Mouse (Mus musculus) cerebellum, adult 8-10 months (tissue): ENCODE results near the gene Tnrc18.

Experiments
- DNase-seq: peaks from one replicate; pipeline ENCODE4 v3.0.0; 2022

The Tnrc18 gene

GRCm38 (mm10) chr5:142822286-142823095, 5.0 kb upstream of the Tnrc18 start:
- DNase-seq, result peak; percentile 61

DNA sequence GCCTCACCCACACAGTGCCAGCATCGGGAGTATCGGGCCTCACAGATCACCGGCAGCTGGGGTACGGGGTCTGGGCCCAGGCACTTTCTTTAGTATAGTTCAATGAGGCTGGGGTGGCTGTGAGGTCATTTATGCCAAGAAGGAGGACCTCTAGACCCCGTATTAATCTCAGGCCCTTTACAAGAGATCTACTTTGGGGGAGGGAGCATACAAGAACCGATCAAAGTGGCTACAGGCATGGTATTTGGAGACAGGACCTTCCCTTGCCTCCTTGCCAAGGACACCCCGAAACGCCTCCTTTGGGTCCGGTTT, 4.5 kb upstream of the Tnrc18 start:
- DNase-seq, result no peak

DNA sequence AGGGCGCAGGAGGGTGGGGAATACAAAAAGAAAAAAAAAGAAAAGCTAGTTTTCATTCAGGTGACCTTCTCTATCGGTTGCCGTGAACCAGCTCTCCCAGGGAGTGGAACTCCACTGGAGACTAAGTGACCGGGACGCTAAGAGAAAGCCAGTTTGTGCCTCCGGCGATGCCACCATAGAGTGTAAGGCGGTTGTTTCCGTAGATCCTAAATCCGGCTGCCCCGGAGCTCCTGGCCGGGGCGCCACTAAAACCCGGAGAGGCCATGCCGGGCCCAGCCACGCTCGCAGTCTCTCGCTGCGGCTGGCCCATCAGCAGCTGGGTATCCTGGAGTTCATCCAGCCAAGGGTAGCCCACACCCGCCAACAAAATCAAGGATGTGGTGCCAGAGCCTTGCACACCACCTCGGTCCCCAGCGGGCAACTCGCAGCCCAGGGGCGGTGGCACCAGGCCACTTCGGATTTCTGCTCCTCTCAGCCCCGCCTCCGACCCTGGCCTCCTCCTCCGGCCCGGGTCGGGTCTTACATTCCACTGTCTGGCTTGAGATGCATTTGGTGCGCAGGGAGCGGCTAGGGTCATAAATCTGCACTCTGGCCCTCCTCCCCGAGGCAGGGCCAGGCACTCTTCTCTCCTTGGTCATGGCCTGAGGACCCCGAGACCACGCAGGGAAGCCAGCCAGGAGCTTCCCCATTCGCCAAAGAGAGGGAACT, 4.0 kb upstream of the Tnrc18 start:
- DNase-seq, result peak; percentile 90

DNA sequence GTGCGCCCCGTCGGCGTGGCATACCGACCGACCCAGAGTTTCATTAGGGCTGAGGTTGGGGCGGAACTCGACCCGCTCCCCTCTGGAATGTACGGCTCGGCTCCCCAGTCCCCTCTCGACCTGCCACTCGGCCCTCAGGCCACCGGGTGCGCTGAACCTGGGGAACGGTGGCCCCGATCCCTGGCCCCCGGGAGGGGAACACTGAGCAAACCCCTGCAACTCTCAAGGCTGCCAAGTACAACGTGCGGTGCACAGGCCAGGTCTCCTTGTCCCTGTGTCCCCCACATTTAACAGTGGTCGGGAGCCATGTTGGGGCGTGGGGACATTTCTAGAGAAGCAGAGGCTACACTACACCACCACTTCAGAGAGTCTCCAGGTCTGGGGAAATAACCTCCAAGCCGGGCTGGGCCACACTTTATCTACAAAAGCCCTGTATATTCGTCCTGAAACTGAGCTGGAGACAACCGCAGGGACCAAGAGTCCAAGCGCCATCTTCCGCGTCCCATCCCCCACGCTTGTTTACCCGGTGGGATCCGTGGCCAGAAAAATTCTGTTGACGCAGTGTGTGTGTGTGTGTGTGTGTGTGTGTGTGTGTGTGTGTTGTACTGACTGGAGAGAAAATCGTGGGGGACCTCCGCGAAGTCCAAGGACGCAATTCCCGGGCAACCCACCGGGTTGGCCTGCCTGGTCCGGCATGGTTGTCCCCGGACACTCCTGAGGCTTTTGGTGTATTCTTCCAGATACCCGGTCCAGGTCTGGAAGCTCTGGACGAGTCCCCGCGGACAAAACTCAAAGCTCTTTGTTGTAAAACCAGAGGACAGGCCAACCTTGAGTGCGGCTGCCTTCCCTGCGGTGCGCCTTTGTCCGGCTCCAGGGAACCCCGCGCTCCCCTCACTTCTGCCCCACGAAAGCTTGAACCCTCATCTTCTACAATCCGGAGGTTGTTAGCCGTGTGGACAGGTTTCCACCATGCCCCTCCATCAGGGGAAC, 3.1 kb upstream of the Tnrc18 start:
- peak; percentile 78 for DNase-seq

- DNase-seq, result peak; percentile 74
These were observed 2.2 kb upstream of the Tnrc18 start for GRCm38 (mm10) chr5:142819385-142820275.

GRCm38 (mm10) chr5:142818435-142819360, 1.2 kb upstream of the Tnrc18 start:
- peak; percentile 69 for DNase-seq

DNA sequence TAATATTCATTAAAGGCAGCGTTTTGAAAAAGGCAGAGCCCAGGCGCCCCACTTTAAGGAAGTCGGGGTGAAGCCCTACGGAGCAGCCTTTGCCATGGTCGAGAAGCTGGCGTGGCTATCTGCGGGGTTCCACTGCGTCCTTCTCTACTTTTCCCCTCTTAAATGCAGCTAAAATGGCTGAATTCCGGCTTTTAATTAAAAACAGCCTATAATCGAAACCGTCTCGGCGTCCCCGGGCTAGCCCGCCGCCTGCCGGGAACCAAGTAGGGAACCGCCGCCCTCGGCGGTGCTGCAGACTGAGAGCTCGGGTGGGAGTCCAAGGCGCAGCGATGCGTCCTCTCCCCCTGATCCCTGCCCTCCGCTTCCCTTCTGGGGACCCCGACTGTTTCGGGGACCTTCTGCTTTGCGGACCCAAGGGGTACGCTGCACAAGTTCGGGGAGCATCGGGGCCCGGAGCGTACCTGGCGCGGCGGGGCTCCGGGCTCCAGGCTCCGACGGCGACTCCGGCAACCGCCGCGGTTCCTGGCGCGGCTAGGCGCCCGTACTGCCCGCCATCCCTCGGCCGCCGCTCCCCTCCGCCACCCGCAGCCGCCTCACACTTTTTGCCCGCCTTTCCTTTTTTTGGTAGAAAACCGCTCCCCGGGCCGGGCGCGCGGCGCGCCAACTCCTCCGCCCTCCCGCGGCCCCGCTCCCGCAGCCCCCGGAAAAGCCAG, 495 bp downstream of the Tnrc18 start:
- DNase-seq, result peak; percentile 85

- DNase-seq, result peak; percentile 47
These were observed 1.2 kb downstream of the Tnrc18 start for GRCm38 (mm10) chr5:142816031-142816810.

- DNase-seq, result peak; percentile 44
These were observed 2.0 kb downstream of the Tnrc18 start for GRCm38 (mm10) chr5:142815421-142816001.

DNA sequence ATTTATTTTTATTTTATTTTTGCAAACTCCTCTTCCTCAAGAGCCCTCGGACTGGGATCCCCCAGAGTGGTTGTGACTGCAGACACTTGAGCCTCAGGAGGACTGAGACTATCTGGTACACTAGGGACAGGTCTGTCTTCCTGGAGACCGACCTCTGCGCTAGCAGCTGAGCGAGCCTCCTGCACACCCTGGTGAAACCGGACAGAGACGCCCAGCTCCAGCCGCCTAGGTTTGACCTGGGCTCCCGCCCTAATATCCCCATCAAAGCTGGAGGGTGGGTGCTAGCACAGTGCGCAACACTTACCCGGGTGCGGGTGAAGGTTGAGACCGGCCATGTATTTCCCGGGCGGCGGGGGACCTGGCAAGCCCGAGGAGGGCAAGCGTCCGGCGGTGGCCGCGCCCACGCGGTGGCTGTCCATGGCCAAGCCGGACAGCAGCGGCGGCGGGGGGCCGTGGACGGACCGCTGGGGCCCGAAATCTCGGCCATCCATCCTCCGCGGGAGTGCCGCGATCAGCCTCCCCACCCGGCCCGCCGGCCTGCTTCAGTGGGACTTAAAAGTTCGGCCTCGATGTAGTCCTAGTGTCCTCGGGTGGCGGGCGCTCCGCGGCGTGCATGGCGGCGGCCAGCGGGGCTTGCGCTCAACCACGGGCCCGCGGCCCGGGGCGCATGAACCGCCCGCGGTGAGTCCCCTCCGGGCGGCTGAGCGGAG, 2.6 kb downstream of the Tnrc18 start:
- DNase-seq, result peak; percentile 64

DNA sequence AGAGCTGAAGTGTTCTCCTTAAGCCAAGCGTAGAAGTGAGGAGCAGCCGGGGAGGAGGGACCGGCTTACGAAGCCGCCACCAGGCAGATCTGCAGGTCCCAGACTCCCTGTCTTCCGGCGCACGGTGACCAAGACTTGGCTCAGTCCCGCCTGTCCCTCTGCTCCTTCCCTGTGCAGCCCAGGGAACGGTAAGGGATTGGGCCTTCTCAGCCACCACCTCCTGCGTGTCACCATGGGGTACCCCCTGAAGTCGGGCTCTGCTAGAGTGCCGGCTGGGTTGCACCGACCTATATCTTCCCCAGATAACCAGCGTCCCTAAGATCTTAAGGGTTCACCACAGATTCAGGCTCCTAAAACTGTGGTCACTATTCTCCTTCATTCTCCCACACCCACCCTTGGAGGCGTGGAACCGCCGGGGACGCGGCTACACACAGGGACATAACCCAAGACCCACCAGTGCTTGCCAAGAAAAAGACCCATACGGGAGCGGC, 3.3 kb downstream of the Tnrc18 start:
- DNase-seq, result peak; percentile 56

DNA sequence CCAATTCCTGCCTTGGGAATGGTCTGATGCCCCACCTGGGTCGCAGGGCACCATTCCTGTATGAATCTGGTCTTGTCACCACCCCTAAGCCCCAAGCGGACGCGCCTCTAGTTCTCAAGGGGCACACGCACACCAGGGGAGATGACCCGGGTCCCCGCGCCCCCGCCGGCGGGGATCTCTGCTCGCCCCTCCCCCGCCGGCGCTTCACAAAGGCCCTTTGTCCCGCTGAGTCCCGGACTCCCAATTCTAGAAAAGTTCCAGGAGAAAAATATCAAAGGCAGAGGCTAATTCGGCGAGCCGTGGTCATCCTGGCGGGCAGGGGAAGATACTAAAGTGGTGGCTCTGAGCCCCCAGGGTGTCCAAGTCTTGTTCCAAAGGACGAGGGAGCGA, 3.7 kb downstream of the Tnrc18 start:
- DNase-seq, result no peak

DNA sequence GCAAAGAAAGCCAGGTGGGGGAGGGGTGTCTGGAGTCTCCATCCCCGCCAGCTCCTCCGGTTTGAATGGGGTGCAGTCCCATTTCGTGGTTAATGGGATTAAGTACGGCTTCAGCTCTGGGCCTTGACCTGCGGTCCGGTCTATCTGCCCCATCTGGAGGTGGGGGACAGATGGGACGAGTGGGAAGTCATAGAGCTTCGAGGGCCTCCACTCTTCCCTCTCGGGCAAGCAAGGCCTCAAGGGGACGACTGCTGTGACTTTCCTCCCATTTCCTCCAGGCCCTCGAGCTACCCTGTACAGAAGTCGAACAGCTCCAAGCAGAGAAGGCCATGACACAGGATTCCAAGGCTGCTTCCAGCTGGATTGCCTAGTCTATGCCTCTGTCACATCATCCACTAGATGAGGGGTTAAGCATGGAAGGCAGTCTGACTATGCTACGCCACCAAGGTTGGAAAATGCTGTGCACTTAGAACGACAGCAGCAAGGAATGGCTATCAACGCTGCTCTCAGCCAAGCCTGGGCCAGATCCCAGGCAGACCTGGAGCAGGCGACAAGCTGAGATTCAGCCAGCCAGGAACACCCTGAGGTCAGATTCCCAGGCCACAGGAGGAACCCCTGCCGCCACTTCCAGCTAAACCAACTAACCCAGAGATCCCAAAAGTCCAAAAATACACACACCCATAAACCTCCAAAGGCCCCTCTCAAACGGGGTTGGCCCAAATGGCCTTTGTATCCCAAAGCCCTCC, 4.3 kb downstream of the Tnrc18 start:
- peak; percentile 51 for DNase-seq

DNA sequence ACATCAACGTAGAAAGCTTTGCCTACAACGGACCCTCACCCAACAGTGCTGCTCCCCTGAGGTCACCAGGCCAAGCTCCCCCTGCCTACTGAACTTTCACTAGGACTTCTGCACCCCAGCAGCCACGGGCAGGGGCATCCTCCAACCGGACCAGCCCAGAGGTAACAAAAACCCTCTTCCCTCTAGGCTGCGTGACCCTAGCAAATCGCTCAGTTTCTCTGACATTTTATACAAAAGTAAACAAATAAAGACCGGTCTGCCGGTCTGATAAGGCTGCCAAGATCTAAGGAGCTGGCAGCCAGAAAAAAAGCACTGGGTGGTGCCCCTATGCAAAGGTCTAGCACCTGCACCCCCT, 4.9 kb downstream of the Tnrc18 start:
- no peak for DNase-seq

GRCm38 (mm10) chr5:142811870-142812443, 5.5 kb downstream of the Tnrc18 start:
- no peak for DNase-seq

- DNase-seq, result no peak
These were observed 6.5 kb downstream of the Tnrc18 start for GRCm38 (mm10) chr5:142810710-142811599.
